Mouse (Mus musculus) limb, embryonic 14.5 days (tissue): ENCODE data around the gene Nkpd1. TPM values are rescaled to one million over a fixed set of nuclear protein-coding genes. Genes with fewer than 3 reads are reported as not detected.

Experiments used
- ATAC-seq: fragments of 200-750 bp; cut with Nextera tagmentation; 2 replicates; pipeline ENCODE4 v1.8.0; 2017; ENCODE audit warnings: low read depth, moderate number of reproducible peaks, moderate TSS enrichment; ENCODE audit not compliant: low FRiP score
- DNase-seq: peaks from one replicate; pipeline ENCODE4 v3.0.0-alpha.2; 2015; ENCODE audit warnings: low spot score
- H3K27ac ChIP-seq: fragments of 300-500 bp; sonication (generic); replicated peaks from 2 replicates; pipeline ENCODE4 v1.5.1; 2014; ENCODE audit warnings: low read depth, mild to moderate bottlenecking, low read length, moderate library complexity, mixed read lengths
- H3K27me3 ChIP-seq: fragments of 300-500 bp; sonication (generic); 2 replicates; pipeline ENCODE4 v1.6.1; 2014; ENCODE audit warnings: low read length, mixed read lengths; ENCODE audit not compliant: control insufficient read depth, insufficient read depth
- H3K36me3 ChIP-seq: fragments of 300-500 bp; sonication (generic); 2 replicates; pipeline ENCODE4 v1.6.1; 2014; ENCODE audit warnings: mild to moderate bottlenecking, low read length, moderate library complexity, mixed read lengths; ENCODE audit not compliant: control insufficient read depth, insufficient read depth
- H3K4me1 ChIP-seq: fragments of 300-500 bp; sonication (generic); 2 replicates; pipeline ENCODE4 v1.6.1; 2014; ENCODE audit warnings: antibody characterized with exemption, low read length, mixed read lengths; ENCODE audit not compliant: control insufficient read depth, insufficient read depth
- H3K4me2 ChIP-seq: fragments of 300-500 bp; sonication (generic); replicated peaks from 2 replicates; pipeline ENCODE4 v1.6.1; 2014; ENCODE audit warnings: low read depth, mild to moderate bottlenecking, low read length, moderate library complexity; ENCODE audit not compliant: severe bottlenecking
- H3K4me3 ChIP-seq: fragments of 300-500 bp; sonication (generic); replicated peaks from 2 replicates; pipeline ENCODE4 v1.5.1; 2014; ENCODE audit warnings: low read length
- H3K9ac ChIP-seq: fragments of 300-500 bp; sonication (generic); 2 replicates; pipeline ENCODE4 v1.6.1; 2014; ENCODE audit warnings: mild to moderate bottlenecking, low read depth, low read length, moderate library complexity; ENCODE audit not compliant: severe bottlenecking
- H3K9me3 ChIP-seq: fragments of 300-500 bp; sonication (generic); 2 replicates; pipeline ENCODE4 v1.6.1; 2016; ENCODE audit warnings: low read length; ENCODE audit not compliant: control insufficient read depth
- POLR2A ChIP-seq: fragments of 200-500 bp; IDR thresholded peaks from 2 replicates; pipeline ENCODE4 v1.8.0; 2012; ENCODE audit warnings: inconsistent platforms, mild to moderate bottlenecking, moderate library complexity, borderline replicate concordance; ENCODE audit not compliant: insufficient read depth, insufficient read length; ENCODE audit errors: extremely low read depth
- WGBS: fragments of 180-500 bp; shearing (Covaris S2); extraction: QIAGEN DNeasy Blood & Tissue Kit; methylation state at CpG from one replicate; pipeline ENCODE4 v1.1.7; 2014; 5-methylcytosine and 5-hydroxymethylcytosine counted together
- polyA plus RNA-seq, 2 experiments: library from polyadenylated mRNA; depleted of rRNA in 1 of 2; stranded (reverse) in 1 of 2; unstranded in 1 of 2; fragments of >200 nt; fragmentation: Nextera tagmentation in 1 of 2; extraction: Ambion mirVana in 1 of 2; gene quantifications; 2 replicates each; pipeline versions ENCODE4 v1.2.1 to v1.2.3; 2012 to 2014

Nkpd1 gene
- polyA plus RNA-seq, 2 experiments, result 0.17 to 0.36 TPM

DNA sequence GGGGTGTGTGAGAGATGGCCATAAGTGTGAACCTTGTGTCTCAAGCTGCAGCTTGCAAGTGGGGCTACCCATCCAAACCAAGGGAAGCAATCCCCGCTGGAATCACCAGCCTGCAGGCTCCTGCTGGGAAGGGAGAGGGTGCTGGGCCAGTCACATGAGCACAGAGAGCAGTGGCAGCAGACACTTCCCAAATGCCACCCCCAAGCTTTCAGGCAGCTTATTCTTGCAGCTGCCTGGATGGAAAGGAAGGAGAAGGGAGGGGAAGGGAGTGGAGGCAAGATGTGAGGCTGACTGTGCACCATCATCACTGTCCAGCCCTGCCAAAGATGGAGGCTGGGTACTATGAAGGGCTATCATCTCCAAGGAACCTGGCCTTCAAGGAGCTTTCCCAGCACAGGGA lies 36.5 kb downstream of the Nkpd1 start:
- Histone ChIP-seq H3K36me3 (peaks cover 41% of the 10 kb centered on the region), H3K4me3 (no peak overlapping the region), H3K27ac (no peak overlapping the region), H3K4me2 (no peak overlapping the region), H3K4me1 (peaks cover 8% of the 10 kb centered on the region), H3K27me3 (no peaks in the 10 kb centered on the region), H3K9me3 (no peaks in the 10 kb centered on the region), H3K9ac (no peak overlapping the region)
- WGBS, result 90% methylated on average over 1 of the region's 1 CpGs
- no peak for TF ChIP-seq POLR2A
- ATAC-seq (no peak), DNase-seq (no peak)

DNA sequence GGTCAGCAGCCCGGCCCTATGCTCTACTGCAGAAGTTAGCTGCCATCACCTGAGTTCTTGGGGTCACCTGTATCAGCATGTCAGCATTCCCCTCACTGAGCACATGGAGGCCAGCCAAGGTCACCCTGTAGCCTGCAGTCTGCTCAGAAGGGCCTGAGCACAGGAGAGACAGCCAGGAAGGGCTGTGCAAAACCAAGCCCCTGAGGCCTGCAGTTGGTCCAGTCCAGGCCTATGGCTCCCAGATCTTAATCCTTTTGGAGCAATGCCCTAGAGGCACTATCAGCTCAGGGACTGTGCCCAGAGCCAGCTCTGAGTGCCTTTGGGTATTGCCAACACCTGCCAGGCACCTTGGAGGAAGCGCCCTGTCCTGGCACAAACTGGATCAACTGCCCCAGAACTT lies 39.4 kb downstream of the Nkpd1 start:
- Histone ChIP-seq H3K9me3 (no peaks in the 10 kb centered on the region), H3K4me2 (no peak overlapping the region), H3K4me3 (no peak overlapping the region), H3K27ac (no peak overlapping the region), H3K36me3 (peaks cover 36% of the 10 kb centered on the region), H3K27me3 (no peaks in the 10 kb centered on the region), H3K4me1 (peaks cover 25% of the 10 kb centered on the region), H3K9ac (no peak overlapping the region)
- WGBS, result 95% methylated on average over 2 of the region's 2 CpGs
- TF ChIP-seq POLR2A, result no peak
- ATAC-seq (no peak), DNase-seq (no peak)

DNA sequence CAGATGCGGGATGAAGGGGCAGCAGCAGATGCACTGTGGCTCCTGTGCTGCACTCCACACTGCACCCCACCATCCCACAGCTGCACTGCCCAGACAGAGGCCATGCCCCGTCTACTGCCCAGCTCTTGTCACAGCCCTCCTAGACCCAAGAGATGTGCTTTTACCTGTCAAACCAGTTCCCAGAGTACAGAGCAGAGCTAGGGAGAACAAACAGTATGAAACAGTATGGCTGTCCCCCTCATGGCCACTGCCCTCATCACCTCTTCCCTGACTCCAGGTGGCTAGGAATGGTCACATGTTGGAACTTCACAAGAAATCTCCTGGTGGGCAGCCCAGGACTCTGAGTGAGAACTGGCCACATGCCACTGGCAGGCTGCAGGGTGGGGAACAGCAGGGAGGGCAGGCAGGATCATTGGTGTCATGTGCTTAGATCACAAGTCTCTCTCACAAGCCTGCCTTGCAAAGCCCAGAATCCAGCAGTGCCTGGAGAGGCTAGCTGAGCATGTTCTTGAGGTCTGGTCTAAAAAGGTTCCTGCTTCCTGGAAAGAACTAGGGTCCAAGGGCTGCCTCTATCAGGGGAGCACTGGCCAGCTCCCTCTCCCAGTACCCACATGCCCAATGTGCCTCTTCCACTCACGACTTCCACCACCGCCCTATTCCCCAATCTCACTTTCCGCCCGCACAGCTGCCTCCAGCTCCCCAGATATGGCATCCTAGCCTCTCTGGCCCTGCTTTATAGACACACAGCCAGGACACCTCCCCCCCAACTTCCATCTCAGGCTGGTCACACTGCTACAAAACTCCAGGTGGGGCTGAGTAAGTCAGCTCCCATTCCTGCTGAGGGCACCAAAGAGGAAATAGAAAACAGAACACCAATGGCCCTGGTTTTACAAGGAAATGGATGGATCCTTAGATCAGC lies 40.6 kb downstream of the Nkpd1 start:
- TF ChIP-seq POLR2A, result no peak
- ATAC-seq (no peak), DNase-seq (no peak)
- no peak overlapping the region for H3K4me2 ChIP-seq
- no peaks in the 10 kb centered on the region for H3K9me3 ChIP-seq
- H3K27ac ChIP-seq, result no peak overlapping the region
- no peak overlapping the region for H3K4me3 ChIP-seq
- no peak overlapping the region for H3K9ac ChIP-seq
- 88% methylated on average over 5 of the region's 6 CpGs for WGBS
- H3K36me3 ChIP-seq, result peaks cover 25% of the 10 kb centered on the region
- H3K4me1 ChIP-seq, result peaks cover 25% of the 10 kb centered on the region
- H3K27me3 ChIP-seq, result no peaks in the 10 kb centered on the region

DNA sequence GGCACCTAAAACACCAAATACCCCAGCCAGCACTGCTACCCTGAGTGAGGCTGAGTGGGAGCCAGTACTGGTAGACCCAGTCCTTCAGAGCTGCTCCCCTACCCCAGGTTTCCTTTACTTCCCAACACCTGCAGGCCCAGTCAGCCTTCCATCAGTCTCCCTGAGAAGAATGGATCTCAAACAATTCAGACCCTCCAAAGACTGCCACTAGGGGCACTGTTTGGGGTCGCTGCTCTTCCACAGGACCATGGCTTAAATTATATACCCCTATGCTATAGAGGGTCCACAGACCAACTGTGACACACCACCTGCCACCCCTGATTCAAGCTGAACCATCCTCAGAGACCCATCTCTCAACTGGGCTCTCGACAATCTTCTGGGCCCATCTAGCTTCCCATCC lies 41.3 kb downstream of the Nkpd1 start:
- Histone ChIP-seq H3K27ac (no peak overlapping the region), H3K4me2 (no peak overlapping the region), H3K4me3 (no peak overlapping the region), H3K4me1 (peaks cover 25% of the 10 kb centered on the region), H3K36me3 (peaks cover 18% of the 10 kb centered on the region), H3K9me3 (no peaks in the 10 kb centered on the region), H3K27me3 (no peaks in the 10 kb centered on the region), H3K9ac (no peak overlapping the region)
- ATAC-seq (no peak), DNase-seq (no peak)
- 52% methylated on average over 2 of the region's 2 CpGs for WGBS
- TF ChIP-seq POLR2A, result no peak

DNA sequence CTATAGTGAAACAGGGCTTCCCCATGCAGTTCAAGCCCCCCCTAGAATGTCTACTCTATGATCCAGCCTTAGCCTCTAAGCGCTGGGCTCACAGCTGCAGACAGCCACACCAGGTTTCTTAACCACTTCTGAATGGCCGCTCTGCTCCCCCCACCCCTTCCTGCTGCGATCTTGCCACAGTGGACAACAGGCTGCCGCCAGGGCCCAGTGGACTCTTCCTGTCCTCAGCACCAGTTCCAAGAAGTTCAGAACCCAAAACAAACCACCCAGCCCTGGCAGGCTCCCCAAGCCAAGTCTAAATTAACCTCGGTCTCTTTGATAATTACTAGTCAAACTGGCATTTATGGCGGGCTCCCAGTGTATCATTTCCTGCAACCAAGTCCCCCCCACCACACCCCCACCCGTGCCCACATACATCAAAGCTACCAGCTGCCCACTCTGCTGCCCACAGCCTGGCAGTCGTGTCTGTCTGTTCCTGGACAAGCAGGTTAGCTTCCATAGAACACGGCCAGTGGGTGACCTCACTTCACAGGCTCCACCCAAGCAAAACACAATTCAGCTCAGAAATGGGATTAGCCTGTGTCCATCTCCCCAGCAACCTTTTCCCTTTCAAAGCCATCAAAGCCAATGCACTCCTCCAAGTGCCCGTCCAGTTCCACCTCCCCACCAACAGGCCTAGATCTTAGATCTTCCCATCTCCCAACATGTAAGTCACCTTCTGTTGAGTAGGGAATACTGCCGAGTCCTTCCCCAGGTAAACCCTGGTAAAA lies 43.0 kb downstream of the Nkpd1 start:
- TF ChIP-seq POLR2A, result no peak
- no peak for DNase-seq
- 18% methylated on average over 11 of the region's 11 CpGs for WGBS

More for the DNA sequence above, 43.0 kb downstream of the Nkpd1 start:
- H3K4me3 ChIP-seq, result peak overlapping the region; percentile 80
- 0 out of 2 replicates have a peak overlapping the region, but pooled peaks have one; percentile 94 for H3K27ac ChIP-seq
- H3K4me1 ChIP-seq, result peaks cover 25% of the 10 kb centered on the region
- peak overlapping the region; percentile 62 for H3K4me2 ChIP-seq
- ATAC-seq, result no peak
- no peaks in the 10 kb centered on the region for H3K9me3 ChIP-seq
- H3K36me3 ChIP-seq, result peaks cover 20% of the 10 kb centered on the region
- peak overlapping the region; percentile 95 for H3K9ac ChIP-seq
- H3K27me3 ChIP-seq, result no peaks in the 10 kb centered on the region
